Mouse (Mus musculus): Measurements from ENCODE around the gene Vmn2r89. TPM values are rescaled to one million over a fixed set of nuclear protein-coding genes. Genes with fewer than 3 reads are reported as not detected.
"Not testable (repeated sequence)": the region's sequence is repeated elsewhere in the genome, so short reads cannot be mapped to it uniquely, and the experiment has no call there.

Gene Vmn2r89
- polyA plus RNA-seq (2014; fragmentation: Nextera tagmentation; extraction: Ambion mirVana): not detected in 2 replicates

DNA sequence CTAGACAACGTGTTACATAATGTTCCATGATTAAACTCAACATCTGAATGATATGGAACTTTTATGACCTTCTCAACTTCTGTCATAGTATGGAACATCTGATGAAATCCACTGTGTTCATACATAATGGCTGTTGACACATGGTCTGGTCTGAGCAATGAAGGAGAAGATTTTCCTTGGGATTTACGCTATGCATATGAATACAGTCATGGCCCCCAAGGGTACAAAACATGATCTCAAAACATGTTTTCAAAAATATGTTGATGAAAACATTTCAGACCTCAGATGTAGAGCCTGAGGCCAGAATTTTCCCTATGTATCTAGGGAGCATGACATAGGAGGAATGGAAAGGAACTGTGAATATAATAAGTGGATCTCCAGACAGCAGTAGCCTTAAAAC lies at the start of gene Vmn2r89:
Gene Vmn2r89, plus strand, starts transcription at position 301 of the 400 bp plus-strand sequence.
- WGBS: 87% methylated on average over 2 of the region's 2 CpGs
- H3K27me3 ChIP-seq (ENCODE audit: control insufficient read depth, insufficient read depth, low read length); H3K4me2 ChIP-seq (ENCODE audit: low read depth, low read length, severe bottlenecking): not testable (repeated sequence)

DNA sequence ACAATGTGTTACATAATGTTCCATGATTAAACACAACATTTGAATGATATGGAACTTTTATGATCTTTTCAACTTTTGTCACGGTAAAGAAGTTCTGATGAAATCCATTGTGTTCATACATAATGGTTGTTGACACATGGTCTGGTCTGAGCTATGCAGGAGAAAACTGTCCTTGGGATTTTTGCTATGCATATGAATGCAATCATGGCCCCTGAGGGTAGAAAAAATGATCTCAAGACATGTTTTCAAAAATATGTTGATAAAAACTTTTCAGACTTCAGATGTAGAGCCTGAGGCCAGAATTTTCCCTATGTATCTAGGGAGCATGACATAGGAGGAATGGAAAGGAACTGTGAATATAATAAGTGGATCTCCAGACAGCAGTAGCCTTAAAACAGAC lies 41.1 kb upstream of the Vmn2r89 start, which contains the start of gene Vmn2r88:
Gene Vmn2r88, plus strand, starts transcription at position 301 of the 400 bp plus-strand sequence.
- ATAC-seq (replicated peaks; ENCODE audit: low FRiP score) (no peak), DNase-seq (ENCODE audit: low spot score) (no peak)
- H3K4me3 ChIP-seq (ENCODE audit: low read depth, low read length): no peak within 1 kb of the TSS
- WGBS: 85% methylated on average over 1 of the region's 1 CpGs
- H3K27ac ChIP-seq (ENCODE audit: low read depth, low read length): no peak within 1 kb of the TSS
- H3K36me3 ChIP-seq (ENCODE audit: control insufficient read depth, insufficient read depth, low read length): no peaks in the 10 kb centered on the region
- H3K4me1 ChIP-seq (replicated peaks; ENCODE audit: control insufficient read depth, insufficient read depth, low read length): no peaks in the 10 kb centered on the region
- no peaks in the 10 kb centered on the region for H3K9me3 ChIP-seq (ENCODE audit: control insufficient read depth, low read length)
- H3K9ac ChIP-seq (ENCODE audit: low read length): no peak within 1 kb of the TSS
- H3K27me3 ChIP-seq (ENCODE audit: control insufficient read depth, insufficient read depth, low read length): no peaks in the 10 kb centered on the region
- H3K4me2 ChIP-seq (ENCODE audit: low read depth, low read length, severe bottlenecking): no peak within 1 kb of the TSS

More for the DNA sequence above, at the start of gene Vmn2r89:
- not testable (repeated sequence) for H3K36me3 ChIP-seq (ENCODE audit: control insufficient read depth, insufficient read depth, low read length); H3K4me3 ChIP-seq (ENCODE audit: low read depth, low read length); H3K9ac ChIP-seq (ENCODE audit: low read length); H3K4me1 ChIP-seq (replicated peaks; ENCODE audit: control insufficient read depth, insufficient read depth, low read length); DNase-seq (ENCODE audit: low spot score); H3K9me3 ChIP-seq (ENCODE audit: control insufficient read depth, low read length); ATAC-seq (replicated peaks; ENCODE audit: low FRiP score); H3K27ac ChIP-seq (ENCODE audit: low read depth, low read length)

DNA sequence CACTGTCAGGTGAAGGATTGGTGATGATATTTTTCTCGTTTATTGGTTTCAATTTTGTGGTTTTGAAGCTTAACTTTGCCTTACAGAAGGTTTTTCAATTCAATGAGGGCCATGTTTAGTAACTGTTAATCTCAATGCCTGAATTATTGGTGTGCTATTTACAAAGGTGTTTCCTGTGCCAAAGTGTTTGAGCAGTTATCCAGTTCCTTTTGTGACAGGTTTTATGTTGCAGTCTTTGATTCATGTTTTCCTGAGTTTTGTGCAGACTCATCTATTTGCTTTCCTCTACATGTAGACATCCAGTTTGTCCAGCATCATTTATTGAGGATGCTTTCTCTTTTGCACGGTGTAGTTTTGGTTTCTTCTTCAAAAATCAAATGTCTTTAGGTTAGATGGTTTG lies 27.8 kb upstream of the Vmn2r89 start:
- no peaks in the 10 kb centered on the region for H3K36me3 ChIP-seq (ENCODE audit: control insufficient read depth, insufficient read depth, low read length)
- WGBS: 72% methylated on average over 2 of the region's 2 CpGs
- no peak overlapping the region for H3K4me3 ChIP-seq (ENCODE audit: low read depth, low read length)
- H3K4me1 ChIP-seq (replicated peaks; ENCODE audit: control insufficient read depth, insufficient read depth, low read length): no peaks in the 10 kb centered on the region
- no peak overlapping the region for H3K9ac ChIP-seq (ENCODE audit: low read length)
- no peak overlapping the region for H3K27ac ChIP-seq (ENCODE audit: low read depth, low read length)
- DNase-seq (ENCODE audit: low spot score) (no peak), ATAC-seq (replicated peaks; ENCODE audit: low FRiP score) (no peak)
- H3K9me3 ChIP-seq (ENCODE audit: control insufficient read depth, low read length): no peaks in the 10 kb centered on the region
- H3K27me3 ChIP-seq (ENCODE audit: control insufficient read depth, insufficient read depth, low read length): no peaks in the 10 kb centered on the region
- no peak overlapping the region for H3K4me2 ChIP-seq (ENCODE audit: low read depth, low read length, severe bottlenecking)

DNA sequence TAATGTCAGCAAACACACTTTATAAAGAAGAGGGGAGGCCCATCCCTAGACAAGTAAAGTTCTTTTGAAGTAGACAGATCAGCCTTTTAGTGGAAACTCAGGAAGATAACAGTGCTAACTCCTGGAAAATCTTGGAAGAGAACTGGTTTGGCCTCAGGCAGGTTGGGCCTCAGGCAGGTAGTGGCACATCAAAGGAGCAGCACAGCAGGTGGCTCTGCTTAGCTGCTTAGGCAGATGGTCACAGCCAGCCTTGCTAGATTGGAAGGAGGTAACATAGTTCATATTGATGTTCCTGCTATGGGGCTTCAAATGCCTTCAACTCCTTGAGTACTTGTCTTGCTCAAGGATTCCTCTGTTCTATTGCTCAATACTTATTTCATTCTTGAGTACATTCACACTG lies 21.5 kb upstream of the Vmn2r89 start:
- not testable (repeated sequence) for ATAC-seq (replicated peaks; ENCODE audit: low FRiP score); H3K27ac ChIP-seq (ENCODE audit: low read depth, low read length); H3K27me3 ChIP-seq (ENCODE audit: control insufficient read depth, insufficient read depth, low read length); H3K9me3 ChIP-seq (ENCODE audit: control insufficient read depth, low read length); H3K4me1 ChIP-seq (replicated peaks; ENCODE audit: control insufficient read depth, insufficient read depth, low read length); H3K4me3 ChIP-seq (ENCODE audit: low read depth, low read length); H3K36me3 ChIP-seq (ENCODE audit: control insufficient read depth, insufficient read depth, low read length); H3K9ac ChIP-seq (ENCODE audit: low read length); H3K4me2 ChIP-seq (ENCODE audit: low read depth, low read length, severe bottlenecking); DNase-seq (ENCODE audit: low spot score)

DNA sequence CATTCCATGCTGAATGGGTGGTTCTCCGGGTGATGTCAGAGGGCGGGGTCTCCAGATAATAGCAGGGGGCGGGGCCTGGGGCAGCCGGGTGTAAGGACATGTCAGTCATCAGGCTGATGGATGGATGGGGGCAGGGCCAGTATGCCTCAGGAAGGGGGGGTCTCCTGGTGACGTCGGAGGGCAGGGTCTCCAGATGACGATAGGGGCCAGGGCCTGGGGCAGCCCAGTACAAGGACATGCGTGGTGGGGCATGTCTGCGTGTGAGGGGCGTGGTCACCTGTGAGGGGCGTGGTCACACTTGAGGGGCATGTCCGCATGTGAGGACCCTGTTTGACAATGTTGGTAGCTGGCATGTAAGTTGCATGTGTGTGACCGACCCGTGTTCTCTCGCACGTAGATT lies 17.1 kb upstream of the Vmn2r89 start:
- no peaks in the 10 kb centered on the region for H3K27me3 ChIP-seq (ENCODE audit: control insufficient read depth, insufficient read depth, low read length)
- WGBS: 95% methylated on average over 16 of the region's 16 CpGs
- H3K9me3 ChIP-seq (ENCODE audit: control insufficient read depth, low read length): peaks cover 13% of the 10 kb centered on the region
- DNase-seq (ENCODE audit: low spot score): no peak
- no peak overlapping the region for H3K4me3 ChIP-seq (ENCODE audit: low read depth, low read length)
- no peak; the same call in 1 of the 2 replicates for ATAC-seq (replicated peaks; ENCODE audit: low FRiP score)
- H3K27ac ChIP-seq (ENCODE audit: low read depth, low read length): no peak overlapping the region
- no peak overlapping the region for H3K4me2 ChIP-seq (ENCODE audit: low read depth, low read length, severe bottlenecking)
- no peaks in the 10 kb centered on the region for H3K36me3 ChIP-seq (ENCODE audit: control insufficient read depth, insufficient read depth, low read length)
- H3K9ac ChIP-seq (ENCODE audit: low read length): no peak overlapping the region
- H3K4me1 ChIP-seq (replicated peaks; ENCODE audit: control insufficient read depth, insufficient read depth, low read length): no peaks in the 10 kb centered on the region

DNA sequence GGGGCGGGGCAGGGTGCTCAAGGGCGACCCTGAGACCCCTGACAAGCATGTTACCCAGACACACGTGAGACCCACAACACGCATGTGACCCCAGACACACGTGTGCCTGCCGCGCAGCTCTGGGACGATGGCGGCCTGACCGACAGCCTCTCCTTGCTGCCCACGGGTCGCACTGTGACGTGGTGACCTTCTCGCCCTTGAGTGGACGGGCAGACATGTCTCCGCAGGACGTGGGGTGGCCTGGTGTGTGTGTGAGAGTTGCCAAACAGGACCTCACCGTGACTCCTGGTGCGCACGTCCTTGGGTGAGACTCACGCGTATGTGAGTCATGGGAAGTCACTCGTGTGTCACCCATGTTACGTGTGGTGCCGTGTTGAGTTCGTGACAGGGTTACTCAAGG lies 16.6 kb upstream of the Vmn2r89 start:
- no peaks in the 10 kb centered on the region for H3K4me1 ChIP-seq (replicated peaks; ENCODE audit: control insufficient read depth, insufficient read depth, low read length)
- H3K27me3 ChIP-seq (ENCODE audit: control insufficient read depth, insufficient read depth, low read length): no peaks in the 10 kb centered on the region
- H3K9me3 ChIP-seq (ENCODE audit: control insufficient read depth, low read length): peaks cover 13% of the 10 kb centered on the region
- WGBS: 97% methylated on average over 26 of the region's 26 CpGs
- ATAC-seq (replicated peaks; ENCODE audit: low FRiP score): no peak
- no peak overlapping the region for H3K9ac ChIP-seq (ENCODE audit: low read length)
- DNase-seq (ENCODE audit: low spot score): no peak
- H3K27ac ChIP-seq (ENCODE audit: low read depth, low read length): no peak overlapping the region
- H3K36me3 ChIP-seq (ENCODE audit: control insufficient read depth, insufficient read depth, low read length): no peaks in the 10 kb centered on the region
- no peak overlapping the region for H3K4me3 ChIP-seq (ENCODE audit: low read depth, low read length)
- H3K4me2 ChIP-seq (ENCODE audit: low read depth, low read length, severe bottlenecking): no peak overlapping the region

DNA sequence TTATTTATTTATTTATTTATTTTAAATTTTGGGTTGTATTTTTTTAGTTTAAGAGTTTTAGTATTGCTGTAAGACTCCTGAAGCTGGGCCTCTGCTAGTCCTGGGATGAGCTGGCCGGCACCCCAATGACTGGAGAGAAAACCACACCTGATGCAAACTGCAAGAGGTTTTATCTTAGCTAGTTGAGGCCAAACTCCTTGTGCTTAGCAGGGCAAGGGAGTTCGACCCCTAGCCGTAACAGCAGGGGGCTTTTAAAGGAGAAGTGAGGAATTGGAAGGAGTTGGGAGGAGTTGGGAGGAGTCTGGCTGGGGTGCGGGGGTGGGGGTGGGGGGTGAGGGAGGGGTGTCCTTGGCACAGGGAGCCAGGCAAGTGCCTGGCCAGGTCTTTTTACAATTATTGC lies 12.7 kb upstream of the Vmn2r89 start:
- Histone ChIP-seq H3K27me3 (ENCODE audit: control insufficient read depth, insufficient read depth, low read length) (no peaks in the 10 kb centered on the region), H3K36me3 (ENCODE audit: control insufficient read depth, insufficient read depth, low read length) (no peaks in the 10 kb centered on the region), H3K4me2 (ENCODE audit: low read depth, low read length, severe bottlenecking) (no peak overlapping the region), H3K27ac (ENCODE audit: low read depth, low read length) (no peak overlapping the region), H3K4me1 (replicated peaks; ENCODE audit: control insufficient read depth, insufficient read depth, low read length) (no peaks in the 10 kb centered on the region), H3K4me3 (ENCODE audit: low read depth, low read length) (no peak overlapping the region), H3K9me3 (ENCODE audit: control insufficient read depth, low read length) (peaks cover 13% of the 10 kb centered on the region), H3K9ac (ENCODE audit: low read length) (no peak overlapping the region)
- no peak for ATAC-seq (replicated peaks; ENCODE audit: low FRiP score)
- DNase-seq (ENCODE audit: low spot score): no peak
- 81% methylated on average over 4 of the region's 4 CpGs for whole genome bisulfite sequencing

DNA sequence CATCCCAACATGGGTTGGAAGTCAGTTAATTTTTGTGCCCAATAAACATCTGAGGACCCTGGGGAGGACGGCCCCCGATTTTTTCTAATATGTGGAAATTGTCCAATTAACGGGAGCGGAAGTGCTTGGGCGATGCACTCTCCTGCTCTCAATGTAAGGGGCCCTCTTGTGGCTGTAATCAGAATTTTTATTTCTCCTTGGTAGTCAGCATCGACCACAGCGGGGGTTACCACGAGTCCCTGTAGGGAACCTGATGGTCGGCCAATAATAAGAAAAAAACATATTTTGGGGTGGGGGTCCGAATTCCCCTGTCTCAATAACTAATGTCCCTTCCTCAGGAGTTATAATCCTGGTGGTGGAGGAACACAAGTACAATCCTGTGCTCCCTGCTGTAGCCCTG lies 28.6 kb downstream of the Vmn2r89 start:
- not testable (repeated sequence) for ATAC-seq (replicated peaks; ENCODE audit: low FRiP score); H3K4me3 ChIP-seq (ENCODE audit: low read depth, low read length); H3K9ac ChIP-seq (ENCODE audit: low read length); DNase-seq (ENCODE audit: low spot score); H3K27ac ChIP-seq (ENCODE audit: low read depth, low read length); H3K4me2 ChIP-seq (ENCODE audit: low read depth, low read length, severe bottlenecking); H3K9me3 ChIP-seq (ENCODE audit: control insufficient read depth, low read length); H3K27me3 ChIP-seq (ENCODE audit: control insufficient read depth, insufficient read depth, low read length); H3K4me1 ChIP-seq (replicated peaks; ENCODE audit: control insufficient read depth, insufficient read depth, low read length); H3K36me3 ChIP-seq (ENCODE audit: control insufficient read depth, insufficient read depth, low read length)
- 88% methylated on average over 10 of the region's 10 CpGs for WGBS

DNA sequence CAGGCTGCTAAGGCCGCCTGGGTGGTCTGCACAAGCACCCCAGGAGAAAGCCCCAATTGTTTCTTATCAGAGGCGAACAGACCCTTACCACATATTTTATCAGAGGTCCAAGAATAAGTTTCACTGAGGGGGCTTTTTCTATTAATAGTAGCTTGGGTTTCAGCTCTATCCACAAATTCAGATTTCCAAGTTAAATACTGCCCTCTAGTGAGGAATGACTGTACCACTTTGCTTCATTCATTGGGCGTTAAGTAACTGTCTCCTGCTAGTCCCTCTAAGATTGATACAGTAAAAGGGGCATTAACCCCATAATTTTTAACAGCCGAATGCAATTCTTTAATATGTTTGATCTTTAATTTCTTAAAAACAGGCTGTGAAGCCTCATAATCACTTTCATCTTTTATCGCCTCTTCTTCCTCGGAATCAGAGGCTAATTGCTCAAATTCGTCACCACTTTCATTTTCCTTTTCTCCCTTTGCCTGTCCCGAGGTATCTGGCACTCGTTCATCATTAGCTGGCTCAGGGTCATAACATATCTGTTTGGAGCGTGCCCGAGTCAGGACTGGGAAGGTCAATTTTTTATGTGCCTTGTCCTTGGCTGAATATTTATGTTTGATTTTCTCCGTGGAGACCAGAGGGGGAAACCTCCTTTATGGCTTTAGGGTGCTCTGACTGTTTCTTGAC lies 29.8 kb downstream of the Vmn2r89 start:
- WGBS: 94% methylated on average over 12 of the region's 12 CpGs

More for the DNA sequence above, 29.8 kb downstream of the Vmn2r89 start:
- not testable (repeated sequence) for H3K4me3 ChIP-seq (ENCODE audit: low read depth, low read length); H3K9me3 ChIP-seq (ENCODE audit: control insufficient read depth, low read length); H3K36me3 ChIP-seq (ENCODE audit: control insufficient read depth, insufficient read depth, low read length); H3K4me1 ChIP-seq (replicated peaks; ENCODE audit: control insufficient read depth, insufficient read depth, low read length); DNase-seq (ENCODE audit: low spot score); H3K9ac ChIP-seq (ENCODE audit: low read length); ATAC-seq (replicated peaks; ENCODE audit: low FRiP score); H3K27me3 ChIP-seq (ENCODE audit: control insufficient read depth, insufficient read depth, low read length); H3K27ac ChIP-seq (ENCODE audit: low read depth, low read length); H3K4me2 ChIP-seq (ENCODE audit: low read depth, low read length, severe bottlenecking)
